Mouse (Mus musculus) CH12.LX (cell line): ENCODE data around the gene 4931422A03Rik. TPM values are rescaled to one million over a fixed set of nuclear protein-coding genes. Genes with fewer than 3 reads are reported as not detected.

Experiments
- DNase-seq: peaks from one replicate; pipeline ENCODE4 v3.0.0-alpha.2; 2013; ENCODE audit errors: extremely low read depth
- H3K27ac ChIP-seq: 2 replicates; pipeline ENCODE4 v1.5.1; 2012; ENCODE audit warnings: low read depth, mild to moderate bottlenecking, control low read depth, moderate library complexity; ENCODE audit not compliant: insufficient read depth
- H3K27me3 ChIP-seq: replicated peaks from 2 replicates; pipeline ENCODE3; 2012; ENCODE audit warnings: inconsistent platforms
- H3K36me3 ChIP-seq, 2 experiments: replicated peaks in 1 of 2; 2 replicates each; pipeline versions ENCODE3 to v1.6.1; 2012; ENCODE audit warnings: inconsistent platforms in 1 of 2, low read length in 1 of 2, mild to moderate bottlenecking in 1 of 2, mixed read lengths in 1 of 2, moderate library complexity in 1 of 2; ENCODE audit not compliant: control insufficient read depth in 1 of 2, insufficient read depth in 1 of 2
- H3K4me1 ChIP-seq, 2 experiments: 2 replicates each; pipeline ENCODE4 v1.6.1; 2012; ENCODE audit warnings: inconsistent platforms in 1 of 2, moderate library complexity in 1 of 2; ENCODE audit not compliant: insufficient read depth in 2 of 2, control insufficient read depth in 1 of 2
- H3K4me2 ChIP-seq: 2 replicates; pipeline ENCODE4 v1.6.1; 2012; ENCODE audit warnings: low read depth, mild to moderate bottlenecking, control low read depth; ENCODE audit not compliant: poor library complexity, insufficient read depth, severe bottlenecking
- H3K4me3 ChIP-seq, 3 experiments: fragments of 150-350 bp in 1 of 3; sonication (generic) in 1 of 3; replicated peaks in 1 of 3; 2 replicates each; pipeline versions ENCODE3 to v1.5.1; 2011 to 2012; ENCODE audit warnings: low read depth in 2 of 3, low read length in 2 of 3, mild to moderate bottlenecking in 2 of 3, moderate library complexity in 2 of 3, control low read depth in 1 of 3, improper control_type of control experiment in 1 of 3, inconsistent platforms in 1 of 3, mixed read lengths in 1 of 3; ENCODE audit not compliant: poor library complexity in 1 of 3
- H3K79me2 ChIP-seq: replicated peaks from 2 replicates; pipeline ENCODE4 v1.6.1; 2012; ENCODE audit warnings: mild to moderate bottlenecking, moderate library complexity; ENCODE audit not compliant: control insufficient read depth, poor library complexity, insufficient read depth, severe bottlenecking; ENCODE audit errors: extremely low read depth
- H3K9ac ChIP-seq: 2 replicates; pipeline ENCODE4 v1.6.1; 2012; ENCODE audit warnings: low read depth, mild to moderate bottlenecking, control low read depth, moderate library complexity; ENCODE audit not compliant: insufficient read depth
- H3K9me3 ChIP-seq: replicated peaks from 2 replicates; pipeline ENCODE3; 2012; ENCODE audit warnings: low read length, inconsistent platforms, mixed read lengths
- BHLHE40 ChIP-seq: IDR thresholded peaks from 2 replicates; pipeline ENCODE4 v1.6.1; 2011; ENCODE audit warnings: mild to moderate bottlenecking, low read depth, low read length, improper control_type of control experiment
- CHD1 ChIP-seq: IDR thresholded peaks from 2 replicates; pipeline ENCODE4 v1.6.1; 2012; ENCODE audit warnings: low read depth, low read length, improper control_type of control experiment, inconsistent platforms
- CHD2 ChIP-seq: IDR thresholded peaks from 2 replicates; pipeline ENCODE4 v1.6.1; 2011; ENCODE audit warnings: low read length, improper control_type of control experiment
- CTCF ChIP-seq, 2 experiments: IDR thresholded peaks in 1 of 2; conservative IDR thresholded peaks in 1 of 2; 2 replicates each; pipeline ENCODE4 v1.5.1; 2011 to 2012; ENCODE audit warnings: low read depth in 2 of 2, low read length in 2 of 2, improper control_type of control experiment in 1 of 2, inconsistent platforms in 1 of 2, mild to moderate bottlenecking in 1 of 2, moderate library complexity in 1 of 2
- E2F4 ChIP-seq: IDR thresholded peaks from 2 replicates; pipeline ENCODE4 v1.6.1; 2011; ENCODE audit warnings: low read depth, low read length, improper control_type of control experiment; ENCODE audit not compliant: insufficient replicate concordance
- ELF1 ChIP-seq: IDR thresholded peaks from 2 replicates; pipeline ENCODE4 v1.6.1; 2014; ENCODE audit warnings: low read depth, mild to moderate bottlenecking, inconsistent platforms, low read length, improper control_type of control experiment
- EP300 ChIP-seq: IDR thresholded peaks from 2 replicates; pipeline ENCODE4 v1.6.1; 2011; ENCODE audit warnings: low read length, improper control_type of control experiment
- ETS1 ChIP-seq: conservative IDR thresholded peaks from 2 replicates; pipeline ENCODE4 v1.6.1; 2012; ENCODE audit warnings: low read depth, mild to moderate bottlenecking, inconsistent platforms, low read length, improper control_type of control experiment, moderate library complexity
- GABPA ChIP-seq: IDR thresholded peaks from 2 replicates; pipeline ENCODE4 v1.6.1; 2012; ENCODE audit warnings: low read depth, low read length, improper control_type of control experiment, inconsistent platforms; ENCODE audit not compliant: insufficient replicate concordance
- HCFC1 ChIP-seq: IDR thresholded peaks from 2 replicates; pipeline ENCODE4 v1.6.1; 2012; ENCODE audit warnings: low read depth, mild to moderate bottlenecking, inconsistent platforms, low read length, improper control_type of control experiment
- IRF4 ChIP-seq: IDR thresholded peaks from 2 replicates; pipeline ENCODE4 v1.6.1; 2014; ENCODE audit warnings: low read depth, mild to moderate bottlenecking, inconsistent platforms, low read length, improper control_type of control experiment
- JUN ChIP-seq: IDR thresholded peaks from 2 replicates; pipeline ENCODE4 v1.6.1; 2011; ENCODE audit warnings: low read depth, mild to moderate bottlenecking, low read length, improper control_type of control experiment, moderate library complexity; ENCODE audit not compliant: insufficient read depth
- JUND ChIP-seq: conservative IDR thresholded peaks from 2 replicates; pipeline ENCODE4 v1.6.1; 2011; ENCODE audit warnings: low read depth, low read length, improper control_type of control experiment
- KAT2A ChIP-seq: IDR thresholded peaks from 2 replicates; pipeline ENCODE4 v1.6.1; 2012; ENCODE audit warnings: low read length, improper control_type of control experiment, inconsistent platforms; ENCODE audit not compliant: insufficient replicate concordance
- MAFK ChIP-seq: IDR thresholded peaks from 2 replicates; pipeline ENCODE4 v1.6.1; 2011; ENCODE audit warnings: low read length, improper control_type of control experiment; ENCODE audit not compliant: insufficient replicate concordance
- MAX ChIP-seq: IDR thresholded peaks from 2 replicates; pipeline ENCODE4 v1.6.1; 2011; ENCODE audit warnings: low read length, improper control_type of control experiment
- MAZ ChIP-seq: IDR thresholded peaks from 2 replicates; pipeline ENCODE4 v1.6.1; 2012; ENCODE audit warnings: low read depth, mild to moderate bottlenecking, inconsistent platforms, low read length, improper control_type of control experiment, moderate library complexity
- MEF2A ChIP-seq: IDR thresholded peaks from 2 replicates; pipeline ENCODE4 v1.6.1; 2014; ENCODE audit warnings: low read depth, mild to moderate bottlenecking, inconsistent platforms, low read length, improper control_type of control experiment, borderline replicate concordance
- MXI1 ChIP-seq: IDR thresholded peaks from 2 replicates; pipeline ENCODE4 v1.6.1; 2011; ENCODE audit warnings: mild to moderate bottlenecking, low read depth, low read length, improper control_type of control experiment
- MYC ChIP-seq: IDR thresholded peaks from 2 replicates; pipeline ENCODE4 v1.6.1; 2011; ENCODE audit warnings: low read depth, mild to moderate bottlenecking, improper control_type of control experiment, low read length
- NELFE ChIP-seq: IDR thresholded peaks from 2 replicates; pipeline ENCODE4 v1.6.1; 2011; ENCODE audit warnings: low read depth, low read length, improper control_type of control experiment
- NRF1 ChIP-seq: IDR thresholded peaks from 2 replicates; pipeline ENCODE4 v1.6.1; 2014; ENCODE audit warnings: low read depth, mild to moderate bottlenecking, inconsistent platforms, low read length, improper control_type of control experiment, moderate library complexity
- PAX5 ChIP-seq: IDR thresholded peaks from 2 replicates; pipeline ENCODE4 v1.6.1; 2012; ENCODE audit warnings: low read length, inconsistent platforms, mixed read lengths
- POLR2A ChIP-seq: IDR thresholded peaks from 2 replicates; pipeline ENCODE4 v1.6.1; 2011; ENCODE audit warnings: low read depth, mild to moderate bottlenecking, improper control_type of control experiment, low read length
- POLR2AphosphoS2 ChIP-seq: IDR thresholded peaks from 2 replicates; pipeline ENCODE4 v1.6.1; 2011; ENCODE audit warnings: low read depth, low read length, improper control_type of control experiment
- RAD21 ChIP-seq: IDR thresholded peaks from 2 replicates; pipeline ENCODE4 v1.6.1; 2011; ENCODE audit warnings: low read depth, mild to moderate bottlenecking, low read length, improper control_type of control experiment, moderate library complexity
- RCOR1 ChIP-seq: conservative IDR thresholded peaks from 2 replicates; pipeline ENCODE4 v1.6.1; 2012; ENCODE audit warnings: low read depth, mild to moderate bottlenecking, inconsistent platforms, low read length, improper control_type of control experiment
- SIN3A ChIP-seq: IDR thresholded peaks from 2 replicates; pipeline ENCODE4 v1.6.1; 2012; ENCODE audit warnings: low read length, improper control_type of control experiment, inconsistent platforms
- SMC3 ChIP-seq: IDR thresholded peaks from 2 replicates; pipeline ENCODE4 v1.6.1; 2011; ENCODE audit warnings: low read depth, low read length, improper control_type of control experiment
- TBP ChIP-seq: conservative IDR thresholded peaks from 2 replicates; pipeline ENCODE4 v1.6.1; 2011; ENCODE audit warnings: low read depth, low read length, improper control_type of control experiment
- TCF12 ChIP-seq: IDR thresholded peaks from 2 replicates; pipeline ENCODE4 v1.6.1; 2014; ENCODE audit warnings: low read depth, mild to moderate bottlenecking, inconsistent platforms, low read length, improper control_type of control experiment
- UBTF ChIP-seq: IDR thresholded peaks from 2 replicates; pipeline ENCODE4 v1.6.1; 2012; ENCODE audit warnings: low read depth, mild to moderate bottlenecking, inconsistent platforms, low read length, improper control_type of control experiment, moderate library complexity
- USF1 ChIP-seq: IDR thresholded peaks from 2 replicates; pipeline ENCODE4 v1.6.1; 2014; ENCODE audit warnings: low read depth, mild to moderate bottlenecking, inconsistent platforms, low read length, improper control_type of control experiment
- USF2 ChIP-seq: conservative IDR thresholded peaks from 2 replicates; pipeline ENCODE4 v1.6.1; 2011; ENCODE audit warnings: low read depth, low read length, improper control_type of control experiment
- ZC3H11A ChIP-seq: IDR thresholded peaks from 2 replicates; pipeline ENCODE4 v1.6.1; 2012; ENCODE audit warnings: low read depth, mild to moderate bottlenecking, inconsistent platforms, low read length, improper control_type of control experiment
- ZKSCAN1 ChIP-seq: IDR thresholded peaks from 2 replicates; pipeline ENCODE4 v1.6.1; 2012; ENCODE audit warnings: low read depth, inconsistent platforms, low read length, improper control_type of control experiment, borderline replicate concordance
- ZMIZ1 ChIP-seq: IDR thresholded peaks from 2 replicates; pipeline ENCODE4 v1.6.1; 2012; ENCODE audit warnings: low read depth, mild to moderate bottlenecking, inconsistent platforms, low read length, improper control_type of control experiment
- ZNF384 ChIP-seq: IDR thresholded peaks from 2 replicates; pipeline ENCODE4 v1.6.1; 2012; ENCODE audit warnings: low read depth, low read length, improper control_type of control experiment, inconsistent platforms
- dilution Hi-C: fragments of 300-500 bp; cut with MboI; formaldehyde crosslinking; loops from 2 replicates; pipeline ENCODE4 v1.14.3; 2020; ENCODE audit warnings: low sequenced_read_pairs; ENCODE audit not compliant: extremely low pct_unique_long_range_greater_than_20kb, extremely low pct_ligation_motif_present
- in situ Hi-C: fragments of 300-500 bp; cut with MboI; formaldehyde crosslinking; loops from 3 replicates; pipeline ENCODE4 v1.14.3; 2019; ENCODE audit warnings: low sequenced_read_pairs, low pct_ligation_motif_present, low pct_unique_long_range_greater_than_20kb, mixed read lengths
- polyA plus RNA-seq: library from polyadenylated mRNA; unstranded; fragments of >175 nt; gene quantifications from 2 replicates; pipeline ENCODE4 v1.2.1, GENCODE M21; 2012; ENCODE audit warnings: low read depth; ENCODE audit not compliant: insufficient read length
- total RNA-seq, 2 experiments: library from RNA; depleted of rRNA; stranded (reverse); fragments of 300-350 nt in 1 of 2; fragments of >200 nt in 1 of 2; gene quantifications; 2 replicates each; pipeline ENCODE4 v1.2.3; 2012 to 2014

4931422A03Rik gene
- total and polyA plus RNA-seq, 3 experiments: 0.68 to 2.4 TPM; not detected in 1

DNA sequence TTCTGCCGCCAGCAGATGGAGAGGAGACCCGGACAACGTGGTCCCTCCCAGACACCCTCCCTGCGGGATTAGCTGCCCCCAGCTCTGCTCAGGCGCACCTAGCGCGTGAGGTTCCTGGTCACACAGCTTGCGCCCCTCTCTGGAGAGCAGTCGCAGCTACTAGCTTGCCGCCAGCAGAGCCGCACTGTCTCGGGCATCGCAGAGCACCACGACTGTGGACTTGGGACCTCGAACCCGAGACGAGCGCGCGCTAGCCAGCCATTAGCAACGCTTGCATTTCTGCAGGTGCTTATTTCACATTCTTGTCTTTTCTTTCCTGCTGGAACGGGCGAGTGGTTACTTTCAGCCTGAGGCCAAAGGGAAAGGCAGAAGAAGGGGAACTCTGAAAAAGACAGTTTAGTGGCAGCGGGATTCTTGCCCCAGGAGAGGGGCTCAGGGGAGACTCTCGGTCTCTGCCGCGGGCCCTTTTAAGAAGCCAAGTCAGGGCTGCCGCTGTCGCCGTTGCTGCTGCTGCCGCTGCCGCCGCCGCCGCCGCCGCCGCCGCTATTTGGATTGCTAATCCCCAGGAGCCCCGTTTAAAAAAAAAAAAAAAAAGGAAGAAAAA is 58.6 kb downstream of the 4931422A03Rik start:
- H3K79me2 ChIP-seq: peaks cover 36% of the 10 kb centered on the region
- in situ Hi-C loops (no loop called here), dilution Hi-C loops (no loop called here)
- peak; percentile 81 for DNase-seq
- H3K27me3 ChIP-seq: peaks cover 5% of the 10 kb centered on the region
- peak overlapping the region; percentile 68 to 81 (median 75) for H3K4me3 ChIP-seq
- peak; percentile 89 for TF ChIP-seq MAX
- peak; percentile 91 for TF ChIP-seq MAZ
- TF ChIP-seq ETS1: no peak
- peak; percentile 74 for TF ChIP-seq NELFE
- TF ChIP-seq RAD21: peak; percentile 54
- peak; percentile 72 for TF ChIP-seq NRF1
- no peak for TF ChIP-seq USF2
- TF ChIP-seq TCF12: peak; percentile 73; the same call in 1 of the 2 replicates
- no peak for TF ChIP-seq TBP
- no peak; the same call in 1 of the 2 replicates for TF ChIP-seq EP300
- TF ChIP-seq GABPA: no peak
- TF ChIP-seq E2F4: no peak
- no peak for TF ChIP-seq CHD1
- no peak for TF ChIP-seq MAFK
- TF ChIP-seq MYC: peak; percentile 66
- 0 out of 2 replicates have a peak, but pooled peaks have one; percentile 1 for TF ChIP-seq ZC3H11A
- TF ChIP-seq POLR2AphosphoS2: no peak
- TF ChIP-seq ZNF384: no peak
- peak; percentile 68 for TF ChIP-seq BHLHE40
- peak; percentile 37; the same call in 1 of the 2 replicates for TF ChIP-seq IRF4
- peak; percentile 50; the same call in 1 of the 2 replicates for TF ChIP-seq UBTF
- peak; percentile 79 for TF ChIP-seq SMC3
- peak; percentile 56 for TF ChIP-seq MXI1
- TF ChIP-seq USF1: no peak
- peak; percentile 60 for TF ChIP-seq POLR2A
- 0 out of 2 replicates have a peak, but pooled peaks have one; percentile 64 for TF ChIP-seq ZMIZ1
- TF ChIP-seq SIN3A: peak; percentile 46; the same call in 1 of the 2 replicates
- peak; percentile 13; the same call in 1 of the 2 replicates for TF ChIP-seq CHD2
- TF ChIP-seq MEF2A: peak; percentile 59
- peak in 1 of 2 experiments; percentile 66; a peak in 2 of 4 replicates for TF ChIP-seq CTCF (conservative IDR thresholded peaks at IDR 0.05 in 1 of 2, IDR thresholded peaks at IDR 0.05 in 1 of 2; ENCODE audit: low read depth in 2 of 2, low read length in 2 of 2)
- peak; percentile 51 for TF ChIP-seq ELF1
- TF ChIP-seq HCFC1: no peak
- 0 out of 2 replicates have a peak, but pooled peaks have one; percentile 17 for TF ChIP-seq KAT2A
- no peak for TF ChIP-seq ZKSCAN1
- TF ChIP-seq RCOR1: 0 out of 2 replicates have a peak, but pooled peaks have one; percentile 3
- TF ChIP-seq PAX5: no peak
- TF ChIP-seq JUND: no peak
- no peak for TF ChIP-seq JUN
- H3K9me3 ChIP-seq: no peaks in the 10 kb centered on the region
- peak overlapping the region; percentile 74 for H3K27ac ChIP-seq
- peak overlapping the region; percentile 99 for H3K9ac ChIP-seq
- peaks cover 11 to 19% of the 10 kb centered on the region in 2 experiments for H3K36me3 ChIP-seq
- peaks cover 12 to 53% of the 10 kb centered on the region in 2 experiments for H3K4me1 ChIP-seq
- peak overlapping the region; percentile 70 for H3K4me2 ChIP-seq
